Mouse (Mus musculus) liver, embryonic 14.5 days (tissue): ENCODE results near the gene Armh2. TPM values are rescaled to one million over a fixed set of nuclear protein-coding genes. Genes with fewer than 3 reads are reported as not detected.

Experiments
- ATAC-seq: fragments of 200-750 bp; cut with Nextera tagmentation; 2 replicates; pipeline ENCODE4 v1.8.0; 2017; ENCODE audit warnings: moderate number of reproducible peaks, mild to moderate bottlenecking, moderate library complexity; ENCODE audit not compliant: insufficient read depth
- DNase-seq, 3 experiments: peaks; one replicate each; pipeline ENCODE4 v3.0.0-alpha.2; 2012 to 2013; ENCODE audit warnings: low read depth in 3 of 3, low spot score in 3 of 3
- H3K27ac ChIP-seq: fragments of 300-500 bp; sonication (generic); 2 replicates; pipeline ENCODE4 v1.5.1; 2014; ENCODE audit warnings: moderate library complexity, mild to moderate bottlenecking, control low read depth, inconsistent platforms
- H3K27me3 ChIP-seq: fragments of 300-500 bp; sonication (generic); 2 replicates; pipeline ENCODE4 v1.6.1; 2014; ENCODE audit warnings: mild to moderate bottlenecking, low read length, moderate library complexity; ENCODE audit not compliant: control insufficient read depth, insufficient read depth
- H3K36me3 ChIP-seq: fragments of 300-500 bp; sonication (generic); replicated peaks from 2 replicates; pipeline ENCODE4 v1.6.1; 2014; ENCODE audit warnings: low read depth; ENCODE audit not compliant: control insufficient read depth, insufficient read depth
- H3K4me1 ChIP-seq, 2 experiments: fragments of 200-500 bp in 1 of 2; fragments of 300-500 bp in 1 of 2; sonication (generic) in 1 of 2; replicated peaks; 2 replicates each; pipeline ENCODE4 v1.6.1; 2012 to 2014; ENCODE audit warnings: antibody characterized with exemption in 1 of 2, inconsistent platforms in 1 of 2, low read length in 1 of 2; ENCODE audit not compliant: control insufficient read depth in 2 of 2, insufficient read depth in 2 of 2
- H3K4me2 ChIP-seq: fragments of 300-500 bp; sonication (generic); 2 replicates; pipeline ENCODE4 v1.6.1; 2014; ENCODE audit warnings: low read depth, mild to moderate bottlenecking, control low read depth, moderate library complexity
- H3K4me3 ChIP-seq, 2 experiments: fragments of 200-500 bp in 1 of 2; fragments of 300-500 bp in 1 of 2; sonication (generic) in 1 of 2; 2 replicates each; pipeline ENCODE4 v1.5.1; 2012 to 2014; ENCODE audit warnings: low read depth in 2 of 2, low read length in 2 of 2, mild to moderate bottlenecking in 2 of 2, control low read depth in 1 of 2, inconsistent platforms in 1 of 2, moderate library complexity in 1 of 2; ENCODE audit not compliant: insufficient read depth in 1 of 2
- H3K9ac ChIP-seq: fragments of 300-500 bp; sonication (generic); replicated peaks from 2 replicates; pipeline ENCODE4 v1.6.1; 2014; ENCODE audit warnings: mild to moderate bottlenecking, control low read depth, moderate library complexity
- H3K9me3 ChIP-seq: fragments of 300-500 bp; sonication (generic); 2 replicates; pipeline ENCODE4 v1.6.1; 2016; ENCODE audit warnings: low read length, mixed read lengths; ENCODE audit not compliant: control insufficient read depth
- CTCF ChIP-seq: IDR thresholded peaks from 2 replicates; pipeline ENCODE4 v1.5.1; 2016; ENCODE audit warnings: antibody characterized with exemption, low read depth, control low read depth
- EP300 ChIP-seq: IDR thresholded peaks from 2 replicates; pipeline ENCODE4 v1.6.1; 2016; ENCODE audit warnings: antibody characterized with exemption, low read depth
- WGBS: fragments of 180-500 bp; shearing (Covaris S2); extraction: QIAGEN DNeasy Blood & Tissue Kit; methylation state at CpG from one replicate; pipeline ENCODE4 v1.1.7; 2014; ENCODE audit not compliant: insufficient replicate concordance; 5-methylcytosine and 5-hydroxymethylcytosine counted together
- polyA plus RNA-seq, 2 experiments: library from polyadenylated mRNA; depleted of rRNA in 1 of 2; stranded (reverse) in 1 of 2; unstranded in 1 of 2; fragments of >200 nt; fragmentation: Nextera tagmentation in 1 of 2; extraction: Ambion mirVana in 1 of 2; gene quantifications; 2 replicates each; pipeline versions ENCODE4 v1.2.1 to v1.2.3; 2012 to 2014

The Armh2 gene
- polyA plus RNA-seq, 2 experiments: not detected

GRCm38 (mm10) chr13:24729128-24729527 is 11.9 kb upstream of the Armh2 start:
- Histone ChIP-seq H3K4me2 (no peak overlapping the region), H3K4me1 (no peaks in the 10 kb centered on the region), H3K27me3 (no peaks in the 10 kb centered on the region), H3K9me3 (no peaks in the 10 kb centered on the region), H3K36me3 (no peaks in the 10 kb centered on the region), H3K4me3 (no peak overlapping the region), H3K9ac (no peak overlapping the region), H3K27ac (no peak overlapping the region)
- DNase-seq (no peak), ATAC-seq (no peak)
- WGBS: 78% methylated on average over 5 of the region's 5 CpGs
- TF ChIP-seq CTCF (no peak), EP300 (no peak)

DNA sequence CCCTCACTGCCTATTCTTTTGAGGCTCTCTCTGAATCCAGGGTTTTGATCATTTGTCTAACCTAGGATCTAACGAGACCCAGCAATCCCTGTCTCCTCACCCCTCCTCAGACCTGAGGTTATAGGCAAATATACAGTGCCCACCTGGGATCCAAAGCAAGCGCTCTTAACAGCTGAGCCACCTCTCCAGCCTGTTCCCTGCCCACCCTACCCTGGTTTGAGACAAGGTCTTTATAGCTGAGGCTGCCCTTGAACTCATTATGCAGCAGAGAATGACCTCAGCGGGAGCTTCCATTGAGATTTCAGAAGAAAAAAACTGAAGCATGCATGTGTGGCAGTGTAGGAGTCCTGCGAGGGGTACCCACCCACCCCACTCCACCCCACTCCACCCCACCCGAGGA is 6.5 kb upstream of the Armh2 start:
- no peaks in the 10 kb centered on the region for H3K4me1 ChIP-seq
- ATAC-seq: no peak
- no peak overlapping the region for H3K9ac ChIP-seq
- H3K27ac ChIP-seq: no peak overlapping the region
- H3K9me3 ChIP-seq: no peaks in the 10 kb centered on the region
- no peak overlapping the region for H3K4me2 ChIP-seq
- H3K27me3 ChIP-seq: no peaks in the 10 kb centered on the region
- TF ChIP-seq CTCF (no peak), EP300 (no peak)
- no peak overlapping the region for H3K4me3 ChIP-seq
- no peak for DNase-seq
- 72% methylated on average over 5 of the region's 5 CpGs for WGBS
- no peaks in the 10 kb centered on the region for H3K36me3 ChIP-seq

GRCm38 (mm10) chr13:24735608-24736131 is 5.4 kb upstream of the Armh2 start:
- WGBS: 77% methylated on average over 6 of the region's 6 CpGs
- H3K4me2 ChIP-seq: no peak overlapping the region
- TF ChIP-seq EP300 (no peak), CTCF (no peak)
- no peak overlapping the region for H3K9ac ChIP-seq
- H3K4me1 ChIP-seq: no peaks in the 10 kb centered on the region
- ATAC-seq: no peak
- no peaks in the 10 kb centered on the region for H3K36me3 ChIP-seq
- no peak overlapping the region for H3K4me3 ChIP-seq
- no peak for DNase-seq
- H3K27ac ChIP-seq: no peak overlapping the region
- H3K27me3 ChIP-seq: no peaks in the 10 kb centered on the region
- no peaks in the 10 kb centered on the region for H3K9me3 ChIP-seq

- TF ChIP-seq EP300: no peak
- no peak for TF ChIP-seq CTCF
- no peaks in the 10 kb centered on the region for H3K27me3 ChIP-seq
- H3K27ac ChIP-seq: no peak overlapping the region
- H3K4me2 ChIP-seq: no peak overlapping the region
- no peak for ATAC-seq
- H3K36me3 ChIP-seq: peaks cover 28% of the 10 kb centered on the region
- H3K4me1 ChIP-seq: no peaks in the 10 kb centered on the region; a peak in 1 of 4 replicates
- no peaks in the 10 kb centered on the region for H3K9me3 ChIP-seq
- no peak for DNase-seq
- H3K4me3 ChIP-seq: no peak overlapping the region
- WGBS: 78% methylated on average over 3 of the region's 3 CpGs
- H3K9ac ChIP-seq: no peak overlapping the region
These were observed 6.8 kb downstream of the Armh2 start for GRCm38 (mm10) chr13:24747823-24748222.

DNA sequence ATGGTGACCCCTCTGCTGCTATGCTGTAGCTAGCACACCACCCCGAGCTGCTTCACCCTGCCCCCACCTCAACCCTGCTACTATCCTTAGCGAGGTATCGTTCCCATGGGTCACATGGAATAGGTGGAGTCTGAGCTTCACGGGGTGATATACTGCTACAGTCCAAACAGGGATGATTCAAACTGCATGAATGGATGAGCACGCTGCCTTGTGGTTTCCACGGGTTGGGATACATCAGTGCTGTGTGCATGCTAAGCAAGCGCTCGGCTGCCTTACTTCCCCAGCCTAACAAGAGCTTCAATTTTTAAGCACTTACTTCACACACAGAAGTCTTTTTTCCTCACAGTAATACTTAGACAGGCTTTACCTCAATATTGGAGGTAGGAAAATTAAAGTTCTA is 9.8 kb downstream of the Armh2 start:
- Histone ChIP-seq H3K36me3 (peaks cover 55% of the 10 kb centered on the region), H3K27ac (no peak overlapping the region), H3K9ac (no peak overlapping the region), H3K4me1 (no peaks in the 10 kb centered on the region; a peak in 1 of 4 replicates), H3K4me3 (no peak overlapping the region), H3K9me3 (no peaks in the 10 kb centered on the region), H3K27me3 (no peaks in the 10 kb centered on the region), H3K4me2 (no peak overlapping the region)
- WGBS: 85% methylated on average over 8 of the region's 8 CpGs
- DNase-seq (no peak), ATAC-seq (no peak)
- no peak for TF ChIP-seq EP300
- TF ChIP-seq CTCF: no peak
